In genomic region chr3:95701877-95702540, GRCm38 (mm10) we compare ENCODE assay signal across 8 mouse cellular contexts. TPM values are rescaled to one million over a fixed set of nuclear protein-coding genes. Genes with fewer than 3 reads are reported as not detected.
A peak's percentile ranks its signal among the peaks of the same experiment; 100 is the strongest.
DNase-seq lines count a peak whose midpoint lies in the region; ATAC-seq and TF ChIP-seq lines count a peak whose summit lies in the region.

No protein-coding gene starts in this region.

- peak overlapping the region; percentile 86 for H3K27ac ChIP-seq in embryonic fibroblast, embryonic 13.5 days (ENCODE audit: insufficient read depth, low read length)
- peak overlapping the region; percentile 72 for H3K27ac ChIP-seq in heart, embryonic 15.5 days
- H3K27ac ChIP-seq in olfactory bulb, adult 2 months (ENCODE audit: insufficient read depth, low read depth, low read length) = peak overlapping the region; percentile 29; the same call in 1 of the 2 replicates

- intact Hi-C loops in left cerebral cortex, postnatal 14 days (cut with DNase I) = no loop called here

- no peaks in the 10 kb centered on the region for H3K9me3 ChIP-seq in heart, embryonic 15.5 days (replicated peaks)

- peak; percentile 40 for DNase-seq in left cerebral cortex, adult 11 months (ENCODE audit: low spot score)
- DNase-seq in left cerebral cortex, postnatal 14 days (ENCODE audit: low spot score in 2 of 2) = no peak
- DNase-seq in kidney, postnatal 10 days = peak; percentile 93
- DNase-seq in lung, adult 18-20 months = peak; percentile 83 to 90

- H3K4me2 ChIP-seq in heart, embryonic 15.5 days = peak overlapping the region; percentile 67

- no peaks in the 10 kb centered on the region for H3K27me3 ChIP-seq in heart, embryonic 15.5 days

- H3K36me3 ChIP-seq in heart, embryonic 15.5 days = no peaks in the 10 kb centered on the region

- peak; percentile 83 for ATAC-seq in heart, embryonic 15.5 days (replicated peaks; ENCODE audit: insufficient number of reproducible peaks, insufficient read depth, low FRiP score, low read depth)
- ATAC-seq in CD4-positive, CD25-positive, alpha-beta regulatory T cell, adult 4 months = no peak

- no peak overlapping the region for H3K4me3 ChIP-seq in embryonic fibroblast, embryonic 13.5 days (ENCODE audit: insufficient read depth, low read length)
- H3K4me3 ChIP-seq in heart, embryonic 15.5 days = peak overlapping the region; percentile 38
- H3K4me3 ChIP-seq in olfactory bulb, adult 2 months (ENCODE audit: insufficient read depth, low read depth, low read length) = peak overlapping the region; percentile 21

- H3K9ac ChIP-seq in heart, embryonic 15.5 days = peak overlapping the region; percentile 58

- TF ChIP-seq CTCF in embryonic fibroblast, embryonic 13.5 days (IDR thresholded peaks at IDR 0.05; ENCODE audit: borderline replicate concordance, insufficient read depth, low read length) = no peak
- TF ChIP-seq CTCF in olfactory bulb, adult 2 months (IDR thresholded peaks at IDR 0.05; ENCODE audit: insufficient read depth, low read depth, low read length) = no peak

- H3K4me1 ChIP-seq in embryonic fibroblast, embryonic 13.5 days (ENCODE audit: control insufficient read depth, insufficient read depth, low read length) = peaks cover 15% of the 10 kb centered on the region
- peaks cover 25% of the 10 kb centered on the region for H3K4me1 ChIP-seq in heart, embryonic 15.5 days (replicated peaks)
- H3K4me1 ChIP-seq in olfactory bulb, adult 2 months (ENCODE audit: control insufficient read depth, insufficient read depth, low read length) = peaks cover 6% of the 10 kb centered on the region

- TF ChIP-seq POLR2A in embryonic fibroblast, embryonic 13.5 days (IDR thresholded peaks at IDR 0.05; ENCODE audit: low read depth, low read length) = peak; percentile 45
- no peak for TF ChIP-seq POLR2A in olfactory bulb, adult 2 months (IDR thresholded peaks at IDR 0.05; ENCODE audit: insufficient read depth, low read depth, low read length)

- 12% methylated on average over 24 of the region's 24 CpGs for WGBS in heart, embryonic 15.5 days
- whole genome bisulfite sequencing in olfactory bulb, adult 2 months = 10% methylated on average over 24 of the region's 24 CpGs

RNA-seq across cellular contexts. Expression of gene Adamtsl4, which starts 14.3 kb away (rescaled TPM):
- total RNA-seq in left cerebral cortex, postnatal 14 days (2021) = 1 to 10 TPM; 2.0 TPM
- polyA plus RNA-seq in embryonic fibroblast, embryonic 13.5 days (2011; ENCODE audit: insufficient read length, low read depth, missing spikeins) = 18.9 and 26.4 TPM in 2 replicates
- polyA plus RNA-seq in heart, embryonic 15.5 days (2015; fragmentation: Nextera tagmentation; extraction: Ambion mirVana) = 6.9 and 10.6 TPM in 2 replicates
- not detected in 2 replicates for polyA plus RNA-seq in olfactory bulb, adult 2 months (2012; ENCODE audit: insufficient read depth, insufficient read length, low replicate concordance, missing spikeins)
- polyA plus RNA-seq in CD4-positive, CD25-positive, alpha-beta regulatory T cell, adult 4 months (2017; shearing (Covaris generic)) = 1 to 10 TPM; 2.3 to 5.2 TPM

RNA-seq across cellular contexts. Expression of gene Ecm1, which starts 37.4 kb away (rescaled TPM):
- 10 to 100 TPM; 11.4 to 13.2 TPM for total RNA-seq in left cerebral cortex, postnatal 14 days (2021)
- 155 and 327 TPM in 2 replicates for polyA plus RNA-seq in embryonic fibroblast, embryonic 13.5 days (2011; ENCODE audit: insufficient read length, low read depth, missing spikeins)
- polyA plus RNA-seq in heart, embryonic 15.5 days (2015; fragmentation: Nextera tagmentation; extraction: Ambion mirVana) = 56.3 and 60.6 TPM in 2 replicates
- not detected in 2 replicates for polyA plus RNA-seq in olfactory bulb, adult 2 months (2012; ENCODE audit: insufficient read depth, insufficient read length, low replicate concordance, missing spikeins)
- 100 to 1,000 TPM; 203 to 284 TPM for polyA plus RNA-seq in CD4-positive, CD25-positive, alpha-beta regulatory T cell, adult 4 months (2017; shearing (Covaris generic))

RNA-seq across cellular contexts. Expression of gene Mcl1, which starts 43.4 kb away (rescaled TPM):
- 10 to 100 TPM; 58.6 to 69.2 TPM for total RNA-seq in left cerebral cortex, postnatal 14 days (2021)
- 109 and 118 TPM in 2 replicates for polyA plus RNA-seq in embryonic fibroblast, embryonic 13.5 days (2011; ENCODE audit: insufficient read length, low read depth, missing spikeins)
- 38.4 and 45.4 TPM in 2 replicates for polyA plus RNA-seq in heart, embryonic 15.5 days (2015; fragmentation: Nextera tagmentation; extraction: Ambion mirVana)
- polyA plus RNA-seq in olfactory bulb, adult 2 months (2012; ENCODE audit: insufficient read depth, insufficient read length, low replicate concordance, missing spikeins) = 157 and 245 TPM in 2 replicates
- 10 to 100 TPM; 61.0 to 96.6 TPM for polyA plus RNA-seq in CD4-positive, CD25-positive, alpha-beta regulatory T cell, adult 4 months (2017; shearing (Covaris generic))

RNA-seq across cellular contexts. Expression of gene Tars2, which starts 58.0 kb away (rescaled TPM):
- 10 to 100 TPM; 37.3 to 40.8 TPM for total RNA-seq in left cerebral cortex, postnatal 14 days (2021)
- polyA plus RNA-seq in embryonic fibroblast, embryonic 13.5 days (2011; ENCODE audit: insufficient read length, low read depth, missing spikeins) = 36.7 and 37.5 TPM in 2 replicates
- 31.3 and 42.4 TPM in 2 replicates for polyA plus RNA-seq in heart, embryonic 15.5 days (2015; fragmentation: Nextera tagmentation; extraction: Ambion mirVana)
- not detected in 2 replicates for polyA plus RNA-seq in olfactory bulb, adult 2 months (2012; ENCODE audit: insufficient read depth, insufficient read length, low replicate concordance, missing spikeins)
- 100 to 1,000 TPM in 1 of 2 experiments, 10 to 100 TPM in 1; 88.1 to 108 TPM for polyA plus RNA-seq in CD4-positive, CD25-positive, alpha-beta regulatory T cell, adult 4 months (2017; shearing (Covaris generic))

Comparison
In these comparisons a context has a peak if more than half of its experiments do, and no peak if none do; other contexts are left out.
1. DNase-seq: peak in left cerebral cortex, adult 11 months (single experiment), kidney, postnatal 10 days (single experiment) and lung, adult 18-20 months (2 of 2); none in left cerebral cortex, postnatal 14 days (0 of 2).
2. H3K27ac ChIP-seq: peak in every context shown above with its lines; median percentile 86 in embryonic fibroblast, embryonic 13.5 days; 72 in heart, embryonic 15.5 days; 29 in olfactory bulb, adult 2 months.
3. RNA of gene Ecm1, which starts 37.4 kb away (polyA plus RNA-seq): 203 to 284 TPM in CD4-positive, CD25-positive, alpha-beta regulatory T cell, adult 4 months, 155 to 327 TPM in embryonic fibroblast, embryonic 13.5 days and 56.3 to 60.6 TPM in heart, embryonic 15.5 days; not detected in olfactory bulb, adult 2 months; every median in the first group is over 10 times any median in the second.